Mouse (Mus musculus) monocyte, adult 2 months (primary cell): ENCODE measurements around the gene Tnfrsf13b.
"Not testable (repeated sequence)": the region's sequence is repeated elsewhere in the genome, so short reads cannot be mapped to it uniquely, and the experiment has no call there.

Experiments used
- DNase-seq, 2 experiments: peaks; one replicate each; pipeline ENCODE4 v3.0.0; 2022; ENCODE audit warnings: low spot score in 2 of 2, low read depth in 1 of 2

Tnfrsf13b gene

DNA sequence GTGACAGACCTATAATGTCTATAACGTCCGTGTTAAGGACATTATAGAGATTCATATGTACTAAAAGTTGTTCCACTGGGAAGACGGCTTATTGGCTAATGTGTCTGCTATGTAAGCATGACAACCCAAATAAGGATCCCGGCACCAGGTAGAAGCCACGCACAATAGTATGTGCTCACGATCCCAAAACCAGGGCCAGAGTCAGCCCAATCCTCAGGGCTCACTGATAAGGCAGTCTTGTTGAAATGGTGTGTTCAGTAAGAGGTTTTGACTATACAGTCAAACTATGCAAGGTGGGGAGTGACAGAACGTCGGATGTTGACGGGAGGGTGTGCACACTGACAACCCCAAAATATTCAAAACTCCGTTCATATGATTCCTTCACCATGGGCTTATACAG, 38.3 kb downstream of the Tnfrsf13b start:
- DNase-seq: no peak

DNA sequence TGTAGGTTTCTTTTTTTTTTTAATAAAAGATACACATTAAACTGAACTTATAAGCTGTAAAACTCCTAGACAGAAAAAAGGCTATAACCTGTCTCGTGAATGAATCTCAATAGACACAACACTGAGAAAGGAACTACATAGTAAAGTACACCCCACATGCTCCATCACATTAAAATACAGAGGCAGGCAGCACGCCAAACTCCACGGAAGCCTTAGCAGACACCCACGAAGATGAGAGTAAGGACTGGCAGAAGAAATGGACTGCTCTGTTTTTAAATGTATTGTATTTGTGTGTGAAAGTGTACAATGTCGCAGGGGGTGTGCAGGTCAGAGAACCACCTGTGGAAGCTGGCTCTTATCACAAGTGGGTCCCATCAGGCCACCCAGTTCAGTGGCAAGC, 43.6 kb downstream of the Tnfrsf13b start:
- no peak for DNase-seq

DNA sequence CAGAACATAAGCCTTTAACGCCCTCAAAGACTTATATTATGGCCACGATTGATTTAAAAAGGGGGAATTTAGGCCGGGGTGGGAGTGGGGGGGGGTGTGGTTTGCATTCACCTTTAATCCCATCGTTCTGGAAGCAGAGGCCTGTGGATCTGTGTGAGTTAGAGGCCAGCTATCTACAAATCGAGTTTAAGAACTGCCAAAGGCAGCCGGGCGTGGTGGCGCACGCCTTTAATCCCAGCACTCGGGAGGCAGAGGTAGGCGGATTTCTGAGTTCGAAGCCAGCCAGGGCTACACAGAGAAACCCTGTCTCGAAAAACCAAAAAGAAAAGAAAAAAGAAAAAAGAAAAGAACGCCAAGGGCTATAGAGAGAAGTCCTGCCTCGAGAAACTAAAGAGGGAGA, 46.9 kb downstream of the Tnfrsf13b start:
- DNase-seq: not testable (repeated sequence)

DNA sequence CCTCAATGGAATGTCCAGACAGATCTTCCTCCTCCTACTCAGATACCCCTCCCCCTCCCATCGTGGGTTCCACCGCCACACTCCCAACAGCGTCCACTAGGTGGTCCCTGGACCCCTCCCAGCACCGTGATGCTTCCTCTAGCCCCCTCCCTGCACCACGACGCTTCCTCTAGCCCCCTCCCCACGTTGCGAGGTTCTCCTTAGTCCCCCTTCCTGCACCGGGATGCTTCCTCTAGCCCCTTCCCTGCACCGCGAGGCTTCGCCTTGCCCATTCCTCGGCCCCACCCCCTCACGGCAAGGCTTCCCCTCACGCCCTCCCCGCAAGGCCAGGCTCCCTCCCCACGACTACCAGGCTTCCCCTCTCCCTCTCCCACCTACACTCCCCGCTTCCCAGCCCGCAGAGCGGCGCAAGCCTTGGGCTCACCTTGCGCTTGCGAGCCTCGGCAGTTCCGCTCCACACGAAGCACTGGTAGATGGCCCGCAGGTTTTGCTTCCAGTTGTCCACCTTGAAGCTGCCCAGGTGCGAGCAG, 47.8 kb downstream of the Tnfrsf13b start:
- DNase-seq: peak in 1 of 2 experiments; percentile 8

DNA sequence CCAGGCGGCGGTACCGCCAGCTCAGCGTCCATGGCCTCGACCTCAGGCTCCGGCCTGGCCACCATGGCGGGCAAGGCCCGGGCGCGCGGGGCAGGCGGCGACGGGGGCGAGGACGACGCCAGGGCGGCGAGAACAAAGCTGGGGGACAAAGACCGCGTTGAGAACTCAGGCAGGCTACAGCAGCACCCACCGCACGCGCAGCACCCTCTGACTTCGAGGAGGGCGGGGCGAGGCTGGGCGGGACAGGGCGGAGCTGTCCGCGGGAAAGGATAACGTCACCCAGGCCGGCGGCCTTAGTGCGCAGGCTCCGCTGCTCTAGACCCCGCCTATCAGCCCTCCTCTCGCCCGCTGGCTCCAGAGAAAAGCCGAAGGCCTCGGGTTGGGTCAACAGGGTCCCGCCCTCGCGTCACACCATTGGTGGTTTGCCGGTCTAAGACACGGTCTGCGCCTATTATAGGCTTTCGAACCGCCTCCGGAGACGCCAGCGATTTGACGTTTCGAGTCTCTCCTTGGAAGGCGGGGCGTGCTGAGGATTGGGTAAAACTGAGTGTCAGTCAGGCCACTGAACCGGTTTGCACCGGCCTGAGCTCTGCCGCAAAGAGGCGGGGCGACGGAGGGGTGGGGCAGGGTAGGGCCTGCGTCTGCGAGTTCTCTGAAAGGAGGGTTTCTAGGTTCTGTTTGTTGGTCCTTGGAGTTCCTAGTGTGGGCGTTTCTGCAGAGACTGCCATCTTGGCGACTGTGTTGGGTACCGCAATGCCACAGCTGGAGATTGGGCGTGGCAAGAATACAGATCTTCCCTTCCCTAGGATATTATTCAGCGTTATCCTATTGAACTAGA, 48.5 kb downstream of the Tnfrsf13b start, which contains the start of gene Usp22:
Usp22 (minus strand) TSS at position 235 of the 838 bp plus-strand sequence.
- DNase-seq: peak; percentile 99 to 100

DNA sequence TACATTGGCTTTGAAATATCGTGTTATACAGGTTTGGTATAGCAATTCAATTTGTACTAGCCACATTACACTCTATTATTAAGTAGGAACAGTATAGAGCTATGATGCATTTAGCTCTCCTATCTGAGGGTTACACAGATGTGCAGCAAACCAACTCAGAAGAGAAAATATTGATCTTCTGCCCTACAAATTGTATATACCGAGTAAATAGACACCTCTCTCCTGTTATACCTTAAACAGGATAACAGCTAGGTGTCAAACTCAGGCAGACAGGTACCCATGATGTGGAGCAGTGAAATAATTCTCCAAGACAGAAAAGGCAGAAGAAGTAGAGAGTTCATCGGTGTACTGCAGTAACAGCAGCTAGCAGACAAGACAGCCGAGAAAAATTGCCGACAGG, 49.2 kb downstream of the Tnfrsf13b start:
- no peak for DNase-seq

DNA sequence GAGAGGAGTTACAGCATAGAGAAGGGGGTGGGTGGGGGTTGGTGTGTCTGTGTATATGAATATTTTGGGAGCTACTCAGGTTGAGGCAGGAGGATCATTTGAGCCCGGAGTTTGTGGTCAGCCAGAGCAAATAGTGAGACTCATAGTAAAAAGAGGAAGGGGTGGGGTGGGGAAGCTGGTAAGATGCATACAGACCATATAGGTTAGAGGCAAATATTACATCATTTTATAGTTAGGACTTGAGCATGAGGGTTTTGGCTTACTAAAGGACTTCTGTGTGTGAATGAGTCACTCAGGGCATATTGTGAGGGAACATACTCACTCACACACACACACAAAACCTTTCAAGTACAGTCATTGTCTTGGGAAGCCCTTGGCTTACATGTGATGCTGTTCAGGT, 49.8 kb downstream of the Tnfrsf13b start:
- DNase-seq: peak; percentile 13 to 18

DNA sequence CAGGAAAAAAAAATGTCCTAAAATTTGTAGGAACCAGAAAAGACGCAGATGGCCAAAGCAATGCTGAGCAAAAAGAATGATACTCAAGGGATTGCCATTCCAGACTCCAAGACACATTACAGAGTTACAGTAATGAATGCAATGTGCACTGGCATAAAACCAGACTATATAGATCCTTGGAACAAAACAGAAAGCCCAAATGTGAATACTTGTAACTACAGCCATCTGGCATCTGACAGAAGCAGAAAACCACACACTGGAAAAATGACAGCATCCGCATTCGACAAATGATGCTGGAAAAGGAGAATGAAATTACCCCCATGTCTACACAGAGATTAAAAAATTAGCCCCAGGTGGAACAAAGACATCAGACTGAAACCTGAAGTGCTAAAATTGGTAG, 53.8 kb downstream of the Tnfrsf13b start:
- no peak for DNase-seq

DNA sequence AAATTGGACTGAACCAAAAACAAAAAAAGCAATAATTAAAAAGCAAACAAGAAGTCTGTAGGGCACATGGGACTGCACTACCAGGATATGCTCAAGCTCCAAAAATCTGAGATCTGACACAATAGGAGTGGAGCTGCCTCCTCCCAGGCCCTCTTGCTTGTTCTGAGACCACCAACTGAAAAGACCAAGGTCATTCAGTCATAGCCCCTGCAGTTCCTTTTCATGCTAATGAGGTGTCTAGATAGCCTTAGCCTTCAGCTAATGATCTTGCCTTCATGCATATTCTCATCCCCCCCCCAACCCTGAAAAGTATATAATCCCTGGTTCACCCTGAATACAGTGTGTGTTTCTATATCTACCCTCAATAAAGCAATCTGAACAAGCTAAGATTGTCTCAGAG, 55.1 kb downstream of the Tnfrsf13b start:
- no peak for DNase-seq

DNA sequence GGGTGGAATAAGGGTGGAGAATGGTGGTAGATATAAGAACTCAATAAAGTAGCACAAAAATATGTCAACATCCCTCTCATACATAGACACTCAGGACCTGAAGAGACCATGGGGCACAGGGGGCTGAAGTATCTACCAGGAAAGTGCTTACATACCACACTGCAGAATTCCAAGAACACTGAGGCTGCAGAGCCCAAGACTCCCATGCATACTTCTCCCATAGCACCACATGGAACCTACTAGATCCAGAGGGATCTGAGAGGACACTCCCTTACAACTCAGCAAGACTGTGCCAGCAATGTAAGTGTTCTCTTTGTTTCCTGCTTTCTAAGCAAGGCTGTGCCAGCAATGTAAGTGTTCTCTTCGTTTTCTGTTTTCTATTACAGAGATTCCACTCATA, 57.3 kb downstream of the Tnfrsf13b start:
- DNase-seq: no peak

DNA sequence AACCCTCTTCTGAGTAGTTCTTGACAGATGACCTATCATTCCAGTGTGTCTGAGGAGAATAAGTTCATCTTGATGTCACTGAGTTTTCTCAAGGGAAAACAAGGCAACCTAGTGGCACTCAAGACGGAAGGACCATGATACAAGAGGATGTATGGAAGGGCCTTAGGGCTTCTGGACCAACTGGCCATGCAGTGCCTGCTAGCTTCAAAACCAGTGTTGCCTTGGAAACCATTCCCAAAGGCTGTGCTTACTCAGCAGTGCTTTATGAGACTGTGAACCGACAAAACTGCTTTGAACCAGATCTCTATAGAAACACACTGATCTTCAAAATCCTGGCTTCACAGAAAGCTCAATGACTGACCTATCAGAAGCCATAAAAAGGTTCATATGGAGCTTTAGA, 64.2 kb downstream of the Tnfrsf13b start:
- DNase-seq: no peak

DNA sequence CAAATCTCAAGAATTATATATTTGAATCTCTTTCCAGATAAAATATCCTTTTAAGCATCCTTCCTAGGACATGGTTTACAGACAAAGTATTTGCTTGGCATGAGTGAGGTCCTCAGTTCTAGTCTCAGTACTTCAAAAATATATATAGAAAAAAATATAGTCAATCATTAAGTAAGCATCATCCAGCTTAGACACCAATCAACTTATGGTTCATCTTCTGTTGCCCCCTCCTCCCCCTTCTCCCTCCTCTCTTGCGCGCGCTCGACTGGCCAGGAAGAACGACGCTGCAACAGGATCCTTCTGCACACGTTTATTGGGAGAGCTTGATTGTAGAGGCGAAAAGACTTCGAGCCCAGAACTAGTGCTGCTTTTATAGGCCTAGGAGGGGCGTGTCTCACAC, 65.6 kb downstream of the Tnfrsf13b start:
- not testable (repeated sequence) for DNase-seq

DNA sequence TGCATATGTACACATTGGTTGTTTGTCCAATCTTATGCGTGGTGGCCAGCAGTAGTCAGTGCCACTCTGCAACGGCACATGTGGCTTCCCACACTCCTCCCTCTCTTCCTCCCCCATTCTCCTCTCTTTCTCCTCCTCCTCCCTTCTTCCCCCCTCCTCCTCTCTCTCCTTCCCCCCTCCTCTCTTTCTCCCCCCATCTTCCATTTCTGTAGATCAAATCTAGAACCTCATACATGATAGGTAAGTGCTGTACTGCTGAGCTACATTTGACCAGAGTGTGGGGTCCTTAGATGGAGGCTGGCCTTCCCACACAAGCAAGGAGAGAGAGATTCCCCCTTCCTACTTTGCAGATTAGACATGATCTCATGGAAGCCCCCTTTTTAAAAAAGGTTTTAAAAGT, 66.2 kb downstream of the Tnfrsf13b start:
- DNase-seq: no peak

DNA sequence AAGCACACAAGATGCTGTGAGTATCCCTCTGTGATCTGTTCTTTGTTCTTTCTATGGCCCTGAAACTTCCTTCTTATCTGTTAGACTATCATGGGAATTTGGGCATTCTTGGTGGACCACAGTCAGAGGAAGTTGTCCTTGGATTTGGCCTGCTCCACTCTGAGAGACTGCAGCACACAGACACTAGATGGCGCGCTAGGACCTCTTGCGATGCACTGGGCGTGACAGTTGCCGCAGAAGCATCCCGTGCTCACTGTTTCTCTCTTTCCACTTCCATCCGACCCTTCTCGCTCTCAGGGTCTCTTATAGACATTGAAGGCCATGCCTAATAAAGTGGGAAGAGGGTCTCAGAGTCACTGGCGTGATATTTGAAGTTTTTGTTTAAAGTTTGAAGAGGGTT, 66.8 kb downstream of the Tnfrsf13b start:
- DNase-seq: peak; percentile 37 to 59

DNA sequence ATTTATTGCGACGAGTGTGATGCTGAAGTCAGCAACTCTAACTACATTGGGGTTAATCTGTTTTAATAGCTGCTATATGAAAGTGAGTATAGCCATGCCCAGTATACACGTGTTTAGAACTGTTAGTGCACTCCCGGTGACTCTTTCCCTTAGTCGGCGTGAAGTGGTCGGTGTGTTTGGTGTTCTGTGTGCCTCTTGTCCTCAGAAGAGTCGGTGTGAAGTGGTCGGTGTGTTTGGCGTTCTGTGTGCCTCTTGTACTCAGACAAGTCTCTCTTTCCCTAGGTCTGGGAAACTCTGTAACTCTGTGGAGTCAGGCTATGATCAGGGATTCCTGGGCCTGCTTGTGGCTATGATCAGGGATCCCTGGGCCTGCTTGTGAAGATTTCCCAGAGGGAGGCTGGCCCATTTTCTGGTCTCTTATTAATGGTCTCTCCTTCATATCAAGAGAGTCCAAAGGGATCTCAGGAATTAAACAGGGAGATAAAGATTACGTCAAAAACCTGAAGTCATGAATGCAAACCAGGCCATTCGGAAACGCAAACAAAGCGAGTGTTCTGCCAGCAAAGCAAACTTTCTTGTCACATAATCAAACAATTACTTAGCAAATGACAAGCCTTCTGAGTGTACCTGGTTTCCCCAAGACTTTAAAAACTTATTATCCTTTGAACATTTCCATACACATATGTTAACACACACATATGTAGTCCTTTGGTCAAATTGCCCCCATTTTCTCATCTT, 70.2 kb downstream of the Tnfrsf13b start:
- no peak for DNase-seq

DNA sequence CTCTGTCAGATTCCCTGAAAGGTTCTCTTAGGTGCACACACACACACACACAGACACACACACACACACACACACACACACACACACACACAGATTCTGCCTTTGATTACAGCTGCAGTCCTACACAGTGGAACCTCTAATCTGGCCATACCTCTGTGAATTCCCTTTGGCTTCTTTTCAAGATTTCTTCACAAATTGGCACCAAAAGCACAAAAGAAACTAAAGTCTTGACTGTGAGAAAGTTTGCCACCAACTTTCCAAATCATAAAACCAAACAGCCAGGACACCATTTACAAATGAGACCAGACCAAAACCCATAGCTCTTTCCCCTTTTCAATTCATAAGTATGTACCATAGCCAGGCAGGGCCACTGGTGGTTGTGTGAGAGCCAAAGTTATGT, 71.4 kb downstream of the Tnfrsf13b start:
- no peak for DNase-seq
